Mouse (Mus musculus) spleen, adult 2 months (tissue): ENCODE data around the gene Ern1. TPM values are rescaled to one million over a fixed set of nuclear protein-coding genes. Genes with fewer than 3 reads are reported as not detected.
"Not testable (repeated sequence)": the region's sequence is repeated elsewhere in the genome, so short reads cannot be mapped to it uniquely, and the experiment has no call there.

ENCODE experiments used
- DNase-seq, 2 experiments: peaks; one replicate each; pipeline versions ENCODE4 v3.0.0 to v3.0.0-alpha.2; 2012 to 2021; ENCODE audit warnings: low spot score in 2 of 2, low read depth in 1 of 2
- H3K27ac ChIP-seq: fragments of 200-500 bp; 2 replicates; pipeline ENCODE4 v1.5.1; 2012; ENCODE audit warnings: low read length, inconsistent platforms; ENCODE audit not compliant: insufficient read depth
- H3K27me3 ChIP-seq: fragments of 200-500 bp; 2 replicates; pipeline ENCODE4 v1.6.1; 2012; ENCODE audit warnings: mild to moderate bottlenecking, moderate library complexity, low read length, inconsistent platforms; ENCODE audit not compliant: control insufficient read depth, insufficient read depth
- H3K36me3 ChIP-seq: fragments of 200-500 bp; 2 replicates; pipeline ENCODE4 v1.6.1; 2012; ENCODE audit warnings: mild to moderate bottlenecking, low read length, inconsistent platforms; ENCODE audit not compliant: control insufficient read depth, insufficient read depth
- H3K4me1 ChIP-seq: fragments of 200-500 bp; 2 replicates; pipeline ENCODE4 v1.6.1; 2011; ENCODE audit warnings: inconsistent platforms; ENCODE audit not compliant: control insufficient read depth, insufficient read depth, insufficient read length
- H3K4me3 ChIP-seq: fragments of 200-500 bp; 2 replicates; pipeline ENCODE4 v1.5.1; 2011; ENCODE audit warnings: mild to moderate bottlenecking, inconsistent platforms; ENCODE audit not compliant: insufficient read depth, insufficient read length; ENCODE audit errors: extremely low read depth
- CTCF ChIP-seq: fragments of 200-500 bp; IDR thresholded peaks from 2 replicates; pipeline ENCODE4 v1.5.1; 2011; ENCODE audit warnings: mild to moderate bottlenecking, inconsistent platforms; ENCODE audit not compliant: insufficient read depth, insufficient read length, insufficient replicate concordance; ENCODE audit errors: extremely low read depth
- POLR2A ChIP-seq: fragments of 200-500 bp; IDR thresholded peaks from 2 replicates; pipeline ENCODE4 v1.6.1; 2011; ENCODE audit warnings: low read depth, low read length, inconsistent platforms
- WGBS: fragments of 180-500 bp; shearing (Covaris S2); methylation state at CpG from one replicate; pipeline ENCODE4 v1.1.7; 2018; 5-methylcytosine and 5-hydroxymethylcytosine counted together
- polyA plus RNA-seq: library from polyadenylated mRNA; depleted of rRNA; stranded (reverse); fragments of >200 nt; gene quantifications from 2 replicates; pipeline ENCODE4 v1.2.3, GENCODE M21; 2012

Gene Ern1
- polyA plus RNA-seq, 1 experiment: 12.7 TPM

GRCm38 (mm10) chr11:106416331-106416730, 71.3 kb downstream of the Ern1 start:
- H3K27ac ChIP-seq: no peak overlapping the region
- peaks cover 2% of the 10 kb centered on the region; the same call in 1 of the 2 replicates for H3K36me3 ChIP-seq
- 76% methylated on average over 3 of the region's 3 CpGs for WGBS

GRCm38 (mm10) chr11:106412641-106413360, 74.9 kb downstream of the Ern1 start:
- 89% methylated on average over 3 of the region's 3 CpGs for WGBS
- TF ChIP-seq POLR2A (no peak), CTCF (no peak)
- Histone ChIP-seq H3K4me3 (no peak overlapping the region), H3K4me1 (no peaks in the 10 kb centered on the region), H3K27me3 (no peaks in the 10 kb centered on the region), H3K27ac (no peak overlapping the region), H3K36me3 (peaks cover 5% of the 10 kb centered on the region; the same call in 1 of the 2 replicates)
- no peak for DNase-seq

More at GRCm38 (mm10) chr11:106416331-106416730, 71.3 kb downstream of the Ern1 start:
- Histone ChIP-seq H3K4me1 (peaks cover 11% of the 10 kb centered on the region; the same call in 1 of the 2 replicates), H3K4me3 (no peak overlapping the region), H3K27me3 (no peaks in the 10 kb centered on the region)
- no peak for DNase-seq
- no peak for TF ChIP-seq POLR2A
- no peak for TF ChIP-seq CTCF

- no peak overlapping the region for H3K4me3 ChIP-seq
- H3K36me3 ChIP-seq: peaks cover 9% of the 10 kb centered on the region
- no peak for DNase-seq
- WGBS: 89% methylated on average over 2 of the region's 2 CpGs
- no peak overlapping the region for H3K27ac ChIP-seq
- H3K27me3 ChIP-seq: no peaks in the 10 kb centered on the region
- no peaks in the 10 kb centered on the region for H3K4me1 ChIP-seq
- no peak for TF ChIP-seq POLR2A
- TF ChIP-seq CTCF: no peak
These were observed 76.5 kb downstream of the Ern1 start for GRCm38 (mm10) chr11:106411157-106411556.

- H3K27me3 ChIP-seq: no peaks in the 10 kb centered on the region
- H3K4me3 ChIP-seq: no peak overlapping the region
- 89% methylated on average over 3 of the region's 3 CpGs for WGBS
- DNase-seq: no peak
- no peak overlapping the region for H3K27ac ChIP-seq
- H3K4me1 ChIP-seq: no peaks in the 10 kb centered on the region
- H3K36me3 ChIP-seq: peaks cover 9% of the 10 kb centered on the region
- no peak for TF ChIP-seq POLR2A
- no peak for TF ChIP-seq CTCF
These were observed 77.1 kb downstream of the Ern1 start for GRCm38 (mm10) chr11:106410507-106410906.

- H3K4me1 ChIP-seq: no peaks in the 10 kb centered on the region
- 95% methylated on average over 4 of the region's 4 CpGs for WGBS
- H3K4me3 ChIP-seq: no peak overlapping the region
- TF ChIP-seq POLR2A (no peak), CTCF (no peak)
- H3K36me3 ChIP-seq: peaks cover 12% of the 10 kb centered on the region
- H3K27ac ChIP-seq: no peak overlapping the region
- H3K27me3 ChIP-seq: no peaks in the 10 kb centered on the region
- DNase-seq: no peak
These were observed 77.6 kb downstream of the Ern1 start for GRCm38 (mm10) chr11:106410011-106410410.

- Histone ChIP-seq H3K27ac (no peak overlapping the region), H3K4me1 (no peaks in the 10 kb centered on the region), H3K4me3 (no peak overlapping the region), H3K36me3 (peaks cover 5% of the 10 kb centered on the region), H3K27me3 (no peaks in the 10 kb centered on the region)
- no peak for TF ChIP-seq CTCF
- TF ChIP-seq POLR2A: no peak
- WGBS: 94% methylated on average over 8 of the region's 8 CpGs
- DNase-seq: no peak
These were observed 89.2 kb downstream of the Ern1 start for GRCm38 (mm10) chr11:106398481-106398880.

GRCm38 (mm10) chr11:106397656-106398055, 90.0 kb downstream of the Ern1 start:
- peak in 1 of 2 experiments; percentile 31 for DNase-seq
- no peaks in the 10 kb centered on the region for H3K4me1 ChIP-seq
- H3K36me3 ChIP-seq: no peaks in the 10 kb centered on the region
- H3K4me3 ChIP-seq: no peak overlapping the region
- peak; percentile 11; the same call in 1 of the 2 replicates for TF ChIP-seq CTCF
- no peak for TF ChIP-seq POLR2A
- no peaks in the 10 kb centered on the region for H3K27me3 ChIP-seq
- H3K27ac ChIP-seq: no peak overlapping the region
- WGBS: 94% methylated on average over 3 of the region's 3 CpGs

GRCm38 (mm10) chr11:106394055-106394454, 93.6 kb downstream of the Ern1 start:
- not testable (repeated sequence) for H3K36me3 ChIP-seq, DNase-seq

More at GRCm38 (mm10) chr11:106394055-106394454, 93.6 kb downstream of the Ern1 start:
- not testable (repeated sequence) for H3K27ac ChIP-seq, H3K4me3 ChIP-seq, H3K27me3 ChIP-seq, H3K4me1 ChIP-seq
- WGBS: 86% methylated on average over 2 of the region's 2 CpGs
